Mouse (Mus musculus) liver, embryonic 13.5 days (tissue): ENCODE results near the gene Gstp1. TPM values are rescaled to one million over a fixed set of nuclear protein-coding genes. Genes with fewer than 3 reads are reported as not detected.

Experiments
- ATAC-seq: fragments of 200-750 bp; cut with Nextera tagmentation; 2 replicates; pipeline ENCODE4 v1.8.0; 2017; ENCODE audit warnings: low read depth, mild to moderate bottlenecking, moderate number of reproducible peaks, moderate library complexity
- DNase-seq: peaks from one replicate; pipeline ENCODE4 v3.0.0; 2022
- H3K27ac ChIP-seq: fragments of 300-500 bp; sonication (generic); 2 replicates; pipeline ENCODE4 v1.5.1; 2015; ENCODE audit warnings: moderate library complexity, mild to moderate bottlenecking, inconsistent platforms
- H3K27me3 ChIP-seq: fragments of 300-500 bp; sonication (generic); 2 replicates; pipeline ENCODE4 v1.6.1; 2015; ENCODE audit warnings: mild to moderate bottlenecking, inconsistent platforms
- H3K36me3 ChIP-seq: fragments of 300-500 bp; sonication (generic); 2 replicates; pipeline ENCODE4 v1.6.1; 2015; ENCODE audit warnings: mild to moderate bottlenecking, inconsistent platforms
- H3K4me1 ChIP-seq: fragments of 300-500 bp; sonication (generic); replicated peaks from 2 replicates; pipeline ENCODE4 v1.6.1; 2015; ENCODE audit warnings: inconsistent platforms
- H3K4me2 ChIP-seq: fragments of 300-500 bp; sonication (generic); 2 replicates; pipeline ENCODE4 v1.6.1; 2015; ENCODE audit warnings: inconsistent platforms, mild to moderate bottlenecking, moderate library complexity
- H3K4me3 ChIP-seq: fragments of 300-500 bp; sonication (generic); replicated peaks from 2 replicates; pipeline ENCODE4 v1.5.1; 2015; ENCODE audit warnings: mild to moderate bottlenecking, inconsistent platforms
- H3K9ac ChIP-seq: fragments of 300-500 bp; sonication (generic); 2 replicates; pipeline ENCODE4 v1.6.1; 2015; ENCODE audit warnings: mild to moderate bottlenecking, inconsistent platforms
- H3K9me3 ChIP-seq: fragments of 300-500 bp; sonication (generic); replicated peaks from 2 replicates; pipeline ENCODE4 v1.6.1; 2016; ENCODE audit warnings: inconsistent platforms
- WGBS: fragments of 180-500 bp; shearing (Covaris S2); methylation state at CpG from one replicate; pipeline ENCODE4 v1.1.7; 2015; ENCODE audit not compliant: insufficient replicate concordance; 5-methylcytosine and 5-hydroxymethylcytosine counted together
- polyA plus RNA-seq: library from polyadenylated mRNA; unstranded; fragments of >200 nt; fragmentation: Nextera tagmentation; extraction: Ambion mirVana; gene quantifications from 2 replicates; pipeline ENCODE4 v1.2.1, GENCODE M21; 2015

Gene Gstp1
- polyA plus RNA-seq, 1 experiment from 2014 or later, result 652 TPM

DNA sequence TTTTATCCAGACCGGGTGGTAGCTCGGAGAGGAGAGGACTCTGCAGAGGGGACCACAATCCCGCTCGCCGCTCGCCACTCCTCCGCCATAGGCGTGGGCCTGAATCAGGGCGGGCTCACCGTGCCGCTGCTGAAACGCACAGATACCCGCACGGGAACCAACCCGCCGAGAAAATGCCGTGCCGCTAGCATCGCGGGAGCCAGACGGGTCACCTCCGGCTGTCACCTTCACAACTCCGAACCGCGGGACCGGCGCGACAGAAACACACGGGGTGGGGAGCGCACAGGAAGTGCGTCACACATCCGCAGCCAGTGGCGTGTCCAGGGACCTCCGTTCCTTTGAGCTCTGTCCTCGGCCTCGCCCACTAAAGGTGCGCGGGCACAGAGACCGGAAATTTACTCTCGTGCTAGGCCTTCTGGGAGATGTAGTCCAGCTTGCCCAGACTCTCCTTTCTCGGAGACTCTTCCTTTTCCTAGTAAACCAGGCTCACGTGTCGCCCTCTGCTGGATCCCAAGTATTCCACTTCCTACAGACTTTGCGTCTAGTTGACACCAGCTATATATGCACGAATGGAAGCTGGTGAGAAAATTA is 25.3 kb downstream of the Gstp1 start, which contains the start of gene Ndufv1:
Gene Ndufv1, minus strand, starts transcription at position 375 of the 591 bp plus-strand sequence.
- peak within 1 kb of the TSS; percentile 79 for H3K4me2 ChIP-seq
- ATAC-seq (peak; percentile 98), DNase-seq (peak; percentile 97)
- H3K9ac ChIP-seq, result peak within 1 kb of the TSS; percentile 86
- WGBS, result under 1% methylated on average over 45 of the region's 45 CpGs
- H3K27ac ChIP-seq, result peak within 1 kb of the TSS; percentile 81
- H3K27me3 ChIP-seq, result no peaks in the 10 kb centered on the region
- peak within 1 kb of the TSS; percentile 85 for H3K4me3 ChIP-seq
- H3K4me1 ChIP-seq, result peaks cover 48% of the 10 kb centered on the region
- H3K36me3 ChIP-seq, result peaks cover 34% of the 10 kb centered on the region
- H3K9me3 ChIP-seq, result no peaks in the 10 kb centered on the region

GRCm38 (mm10) chr19:4011086-4011485 is 26.7 kb downstream of the Gstp1 start:
- 86% methylated on average over 5 of the region's 5 CpGs for WGBS
- Histone ChIP-seq H3K4me1 (peaks cover 45% of the 10 kb centered on the region), H3K4me3 (peak overlapping the region; percentile 85), H3K27ac (peak overlapping the region; percentile 80; the same call in 1 of the 2 replicates), H3K9me3 (no peaks in the 10 kb centered on the region), H3K27me3 (no peaks in the 10 kb centered on the region), H3K9ac (peak overlapping the region; percentile 86), H3K36me3 (peaks cover 49% of the 10 kb centered on the region), H3K4me2 (peak overlapping the region; percentile 69)
- ATAC-seq, result no peak
- no peak for DNase-seq

- ATAC-seq, result no peak
- H3K36me3 ChIP-seq, result peaks cover 58% of the 10 kb centered on the region
These were observed 31.8 kb downstream of the Gstp1 start for GRCm38 (mm10) chr19:4005971-4006370.

GRCm38 (mm10) chr19:4005091-4005490 is 32.7 kb downstream of the Gstp1 start:
- Histone ChIP-seq H3K27me3 (no peaks in the 10 kb centered on the region), H3K9ac (no peak overlapping the region), H3K4me3 (no peak overlapping the region), H3K36me3 (peaks cover 52% of the 10 kb centered on the region), H3K27ac (no peak overlapping the region), H3K4me2 (no peak overlapping the region), H3K9me3 (no peaks in the 10 kb centered on the region), H3K4me1 (peaks cover 22% of the 10 kb centered on the region)
- DNase-seq (no peak), ATAC-seq (no peak)
- WGBS, result 80% methylated on average over 9 of the region's 9 CpGs

More at GRCm38 (mm10) chr19:4005971-4006370, 31.8 kb downstream of the Gstp1 start:
- WGBS, result 90% methylated on average over 8 of the region's 8 CpGs
- Histone ChIP-seq H3K9ac (no peak overlapping the region), H3K27ac (no peak overlapping the region), H3K4me1 (peaks cover 20% of the 10 kb centered on the region), H3K27me3 (no peaks in the 10 kb centered on the region), H3K9me3 (no peaks in the 10 kb centered on the region), H3K4me2 (no peak overlapping the region), H3K4me3 (no peak overlapping the region)
- no peak for DNase-seq

DNA sequence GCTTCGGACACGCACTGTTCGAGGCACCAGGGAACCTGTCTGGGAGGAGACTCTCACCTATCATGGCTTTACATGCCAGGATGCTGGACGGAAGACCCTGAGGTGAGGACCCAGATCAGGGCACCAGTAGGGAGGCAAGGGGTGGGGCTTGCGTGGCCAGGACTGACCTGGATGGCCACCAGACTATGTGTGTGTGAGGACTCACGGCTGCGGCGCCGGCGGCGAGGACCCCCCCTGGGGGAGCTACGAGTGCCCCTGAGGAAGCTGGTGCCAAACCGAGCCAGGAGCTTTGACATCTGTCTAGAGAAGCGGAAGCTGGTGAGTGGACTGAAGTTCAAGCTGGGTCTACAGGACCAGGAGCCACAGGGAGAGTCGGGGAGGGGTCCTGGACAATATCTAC is 33.5 kb downstream of the Gstp1 start:
- Histone ChIP-seq H3K27ac (no peak overlapping the region), H3K4me3 (no peak overlapping the region), H3K36me3 (peaks cover 44% of the 10 kb centered on the region), H3K9me3 (no peaks in the 10 kb centered on the region), H3K4me1 (peaks cover 29% of the 10 kb centered on the region), H3K4me2 (no peak overlapping the region), H3K27me3 (no peaks in the 10 kb centered on the region), H3K9ac (no peak overlapping the region)
- 86% methylated on average over 15 of the region's 15 CpGs for WGBS
- DNase-seq, result no peak
- ATAC-seq, result no peak

- Histone ChIP-seq H3K9ac (no peak overlapping the region), H3K36me3 (peaks cover 37% of the 10 kb centered on the region), H3K9me3 (no peaks in the 10 kb centered on the region), H3K27me3 (no peaks in the 10 kb centered on the region), H3K4me2 (no peak overlapping the region), H3K4me3 (no peak overlapping the region), H3K27ac (no peak overlapping the region), H3K4me1 (peaks cover 36% of the 10 kb centered on the region)
- no peak for ATAC-seq
- 69% methylated on average over 12 of the region's 12 CpGs for WGBS
- no peak for DNase-seq
These were observed 34.1 kb downstream of the Gstp1 start for GRCm38 (mm10) chr19:4003641-4004040.

GRCm38 (mm10) chr19:4003112-4003511 is 34.7 kb downstream of the Gstp1 start, which contains the start of gene Doc2g:
Gene Doc2g, plus strand, starts transcription at chr19:4003313.
- 67% methylated on average over 1 of the region's 1 CpGs for WGBS

GRCm38 (mm10) chr19:4001752-4002151 is 36.0 kb downstream of the Gstp1 start:
- Histone ChIP-seq H3K9ac (peak overlapping the region; percentile 84; the same call in 1 of the 2 replicates), H3K27ac (no peak overlapping the region), H3K4me3 (no peak overlapping the region), H3K36me3 (peaks cover 18% of the 10 kb centered on the region), H3K9me3 (no peaks in the 10 kb centered on the region), H3K27me3 (no peaks in the 10 kb centered on the region), H3K4me2 (peak overlapping the region; percentile 90), H3K4me1 (peaks cover 38% of the 10 kb centered on the region)
- no peak for DNase-seq
- 82% methylated on average over 5 of the region's 5 CpGs for WGBS
- no peak for ATAC-seq

More at GRCm38 (mm10) chr19:4003112-4003511, 34.7 kb downstream of the Gstp1 start, which contains the start of gene Doc2g:
- H3K27ac ChIP-seq, result no peak within 1 kb of the TSS
- no peaks in the 10 kb centered on the region for H3K9me3 ChIP-seq
- no peak for DNase-seq
- H3K9ac ChIP-seq, result no peak within 1 kb of the TSS
- peaks cover 36% of the 10 kb centered on the region for H3K4me1 ChIP-seq
- no peak for ATAC-seq
- no peak within 1 kb of the TSS for H3K4me3 ChIP-seq
- no peaks in the 10 kb centered on the region for H3K27me3 ChIP-seq
- H3K4me2 ChIP-seq, result no peak within 1 kb of the TSS
- peaks cover 32% of the 10 kb centered on the region for H3K36me3 ChIP-seq

DNA sequence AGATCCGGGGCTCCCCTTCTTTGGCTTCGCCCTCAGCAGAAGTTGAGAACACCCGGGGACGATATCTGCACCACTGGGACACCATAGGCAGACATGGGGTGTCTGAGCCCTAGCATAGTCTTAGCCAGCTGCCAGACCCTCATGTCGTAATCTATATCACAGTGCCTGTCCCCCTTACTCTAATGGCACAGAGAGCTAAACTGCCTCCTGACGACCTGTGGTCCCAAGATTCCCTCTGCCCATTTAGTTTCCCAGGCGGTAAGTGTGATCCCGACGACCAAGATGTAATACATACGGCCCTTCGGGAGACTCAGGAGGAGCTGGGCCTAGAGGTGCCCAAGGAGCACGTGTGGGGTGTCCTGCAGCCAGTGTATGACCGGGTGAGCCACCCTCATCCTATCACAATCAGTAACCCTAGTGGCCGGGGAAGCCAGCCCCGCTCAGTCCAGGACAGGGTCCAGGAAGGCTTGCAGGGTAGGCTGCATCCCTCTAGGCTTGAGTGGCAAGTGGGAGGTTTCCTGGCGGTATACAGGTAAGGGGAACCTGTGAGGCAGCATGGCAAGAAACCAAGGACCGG is 36.7 kb downstream of the Gstp1 start:
- H3K4me2 ChIP-seq, result peak overlapping the region; percentile 90
- H3K36me3 ChIP-seq, result peaks cover 11% of the 10 kb centered on the region
- no peaks in the 10 kb centered on the region for H3K27me3 ChIP-seq
- H3K4me3 ChIP-seq, result peak overlapping the region; percentile 81
- peaks cover 38% of the 10 kb centered on the region for H3K4me1 ChIP-seq
- 25% methylated on average over 17 of the region's 17 CpGs for WGBS
- DNase-seq (no peak), ATAC-seq (peak; percentile 2; the same call in 1 of the 2 replicates)
- no peaks in the 10 kb centered on the region for H3K9me3 ChIP-seq
- H3K9ac ChIP-seq, result peak overlapping the region; percentile 84
- H3K27ac ChIP-seq, result peak overlapping the region; percentile 96

DNA sequence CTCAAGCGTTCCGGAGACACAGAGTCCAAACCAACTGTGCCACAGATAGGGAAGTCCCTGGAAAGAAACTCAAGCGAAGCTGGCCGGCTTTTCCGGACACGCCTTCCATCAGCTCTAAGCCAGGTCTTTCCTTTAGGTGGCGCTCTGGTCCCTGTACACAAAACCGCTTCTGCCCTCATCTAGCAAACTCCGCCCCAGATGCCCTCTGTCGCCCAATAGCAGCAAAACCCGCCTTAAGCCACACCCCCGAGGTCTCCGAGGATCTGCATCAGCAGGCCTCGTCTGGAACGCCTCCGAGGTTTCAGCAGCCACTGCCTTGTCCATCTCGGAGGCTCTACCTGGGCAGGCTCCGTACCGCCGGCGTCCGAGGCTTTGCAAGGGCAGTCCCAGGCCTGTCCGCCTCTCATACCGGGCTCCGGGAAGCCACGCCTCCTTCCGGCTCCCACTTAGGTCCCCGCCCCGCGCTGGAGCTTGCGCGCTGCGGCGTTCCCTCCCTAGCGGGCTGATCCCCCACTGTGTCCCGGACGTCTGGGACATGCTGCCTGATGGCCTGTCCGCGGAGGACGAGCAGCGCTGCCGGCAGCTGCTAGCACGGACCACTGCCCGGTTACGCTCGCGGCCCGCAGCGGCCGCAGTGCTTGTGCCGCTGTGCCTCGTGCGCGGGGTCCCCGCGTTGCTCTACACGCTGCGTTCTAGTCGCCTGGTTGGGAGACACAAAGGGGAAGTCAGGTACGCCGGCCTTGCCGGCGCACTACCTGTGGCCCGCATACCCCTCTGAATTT is 37.5 kb downstream of the Gstp1 start, which contains the start of the genes Nudt8 and Gm49405:
Gene Nudt8, plus strand, starts transcription at position 462 of the 782 bp plus-strand sequence.
Gene Gm49405, plus strand, starts transcription at position 508 of the 782 bp plus-strand sequence.
- Histone ChIP-seq H3K4me3 (peak within 1 kb of the TSS; percentile 81), H3K4me1 (peaks cover 38% of the 10 kb centered on the region), H3K9ac (peak within 1 kb of the TSS; percentile 84), H3K9me3 (no peaks in the 10 kb centered on the region), H3K27ac (peak within 1 kb of the TSS; percentile 96), H3K4me2 (peak within 1 kb of the TSS; percentile 90), H3K36me3 (peaks cover 6% of the 10 kb centered on the region), H3K27me3 (no peaks in the 10 kb centered on the region)
- peak; percentile 97 for DNase-seq
- ATAC-seq, result peak; percentile 89
- WGBS, result under 1% methylated on average over 64 of the region's 64 CpGs
